Mouse (Mus musculus) liver, adult 2 months (tissue): ENCODE data around the gene Zfyve1.

Experiments
- CTCF ChIP-seq: fragments of 200-500 bp; IDR thresholded peaks from 2 replicates; pipeline ENCODE4 v1.5.1; 2011; ENCODE audit warnings: low read depth, low read length, control low read depth
- POLR2A ChIP-seq: fragments of 200-500 bp; IDR thresholded peaks from 2 replicates; pipeline ENCODE4 v1.6.1; 2011; ENCODE audit warnings: low read length, control low read depth; ENCODE audit not compliant: insufficient read depth; ENCODE audit errors: extremely low read depth

DNA sequence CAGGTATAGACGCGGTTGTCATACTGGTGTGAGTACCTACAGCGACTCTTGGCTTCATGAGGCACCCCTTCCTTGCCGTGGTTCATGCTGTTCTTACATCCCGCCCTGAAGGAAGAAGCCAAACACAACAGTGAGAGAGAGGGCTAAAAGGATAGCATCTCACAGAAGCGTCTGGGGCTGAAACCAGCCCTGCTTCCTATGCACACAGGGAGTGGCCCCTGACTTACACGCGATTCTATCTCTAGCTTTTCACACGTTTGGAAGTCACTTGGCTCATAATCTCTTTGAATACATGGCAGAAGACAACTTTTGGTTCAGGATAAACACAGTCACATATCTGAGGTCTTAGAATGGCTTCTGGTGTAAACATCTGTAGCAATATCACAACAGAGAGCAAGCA is 41.4 kb downstream of the Zfyve1 start:
- no peak for TF ChIP-seq POLR2A
- no peak for TF ChIP-seq CTCF
